Mouse (Mus musculus): ENCODE results near the gene Evc. TPM values are rescaled to one million over a fixed set of nuclear protein-coding genes. Genes with fewer than 3 reads are reported as not detected.
A peak's percentile ranks its signal among the peaks of the same experiment; 100 is the strongest.

Evc gene
- polyA plus RNA-seq, 2 experiments from 2014 or later = not detected

DNA sequence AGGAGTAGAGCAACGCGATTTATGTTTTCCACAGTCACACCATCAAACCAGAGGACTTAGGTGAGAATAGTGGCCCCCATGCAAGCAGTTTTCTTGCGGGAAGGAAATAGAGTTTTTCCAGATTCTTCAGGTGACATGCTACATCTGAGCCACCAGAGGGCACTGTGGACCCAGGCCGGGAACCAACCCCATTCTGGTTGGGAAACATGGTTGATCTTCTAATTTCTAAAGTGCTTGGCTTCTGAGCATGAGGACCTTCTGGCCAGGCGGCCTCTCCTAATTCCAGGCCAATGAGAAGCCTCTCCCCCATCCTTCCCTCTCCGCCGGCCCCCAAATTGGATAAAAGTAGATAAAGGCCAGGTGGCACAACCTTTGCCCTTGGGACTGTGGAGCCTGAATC lies 38.3 kb downstream of the Evc start:
- ATAC-seq = no peak

GRCm38 (mm10) chr5:37296717-37297116 lies 40.0 kb downstream of the Evc start:
- no peak for ATAC-seq

DNA sequence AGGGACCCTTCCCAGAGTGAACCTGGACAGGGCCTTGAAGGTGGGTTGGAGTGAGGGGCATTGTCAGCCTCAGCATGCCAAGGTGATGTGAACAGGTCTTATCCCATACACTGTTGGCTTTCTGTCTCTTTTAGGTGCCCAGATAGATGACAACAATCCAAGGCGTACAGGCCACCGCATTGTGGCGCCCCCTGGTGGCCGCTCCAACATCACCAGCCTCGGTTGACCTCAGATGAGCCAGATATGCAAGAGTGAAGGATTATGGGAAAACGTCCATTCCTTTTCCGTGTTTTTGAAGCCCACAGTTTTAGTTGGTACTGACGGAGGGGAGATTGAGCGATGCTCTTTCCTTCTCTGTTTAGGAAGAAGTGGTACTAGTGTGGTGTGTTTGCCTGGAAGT lies 45.7 kb downstream of the Evc start:
- no peak for ATAC-seq

DNA sequence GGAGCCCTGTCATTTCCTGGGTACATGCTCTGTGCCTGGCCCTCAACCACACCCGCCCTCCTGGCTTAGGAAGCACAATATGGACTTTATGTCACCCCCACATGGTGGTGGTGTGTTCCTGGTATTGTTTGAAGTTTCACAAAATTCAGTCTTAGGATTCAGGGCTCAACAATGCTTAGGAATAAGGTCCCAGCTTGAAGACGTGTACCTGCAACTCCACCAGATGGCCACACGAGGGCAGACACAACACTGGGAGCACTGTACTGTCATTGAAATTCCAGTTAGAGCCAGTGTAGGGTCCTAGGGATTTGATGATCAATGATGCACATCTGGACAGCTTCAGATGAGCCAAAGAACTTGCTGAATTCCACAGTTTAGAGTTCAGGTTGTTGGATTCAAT lies 47.5 kb downstream of the Evc start:
- no peak for ATAC-seq

DNA sequence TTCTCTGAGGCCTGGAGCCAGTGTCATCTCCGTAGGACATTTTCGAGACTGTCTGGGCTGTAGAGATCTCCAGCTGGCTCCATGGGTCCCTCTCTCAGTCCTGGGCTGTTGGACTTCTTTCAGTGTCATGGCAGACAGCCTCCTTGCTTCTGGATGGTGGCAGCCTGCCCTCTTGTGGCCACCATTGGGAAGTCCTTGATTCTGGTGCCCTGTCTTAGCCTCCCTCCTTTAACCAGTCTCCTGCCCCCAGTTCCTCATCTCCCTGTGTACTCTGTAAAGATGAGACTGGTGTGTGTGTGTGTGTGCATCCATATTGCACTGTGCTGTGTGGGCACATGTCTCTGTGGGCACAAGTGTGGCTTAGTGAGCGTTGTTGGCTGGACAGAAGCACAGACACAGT lies 48.3 kb downstream of the Evc start:
- ATAC-seq = peak; percentile 53

GRCm38 (mm10) chr5:37281021-37281420 lies 55.7 kb downstream of the Evc start:
- ATAC-seq = no peak

GRCm38 (mm10) chr5:37263816-37264215 lies 72.9 kb downstream of the Evc start:
- ATAC-seq = no peak

DNA sequence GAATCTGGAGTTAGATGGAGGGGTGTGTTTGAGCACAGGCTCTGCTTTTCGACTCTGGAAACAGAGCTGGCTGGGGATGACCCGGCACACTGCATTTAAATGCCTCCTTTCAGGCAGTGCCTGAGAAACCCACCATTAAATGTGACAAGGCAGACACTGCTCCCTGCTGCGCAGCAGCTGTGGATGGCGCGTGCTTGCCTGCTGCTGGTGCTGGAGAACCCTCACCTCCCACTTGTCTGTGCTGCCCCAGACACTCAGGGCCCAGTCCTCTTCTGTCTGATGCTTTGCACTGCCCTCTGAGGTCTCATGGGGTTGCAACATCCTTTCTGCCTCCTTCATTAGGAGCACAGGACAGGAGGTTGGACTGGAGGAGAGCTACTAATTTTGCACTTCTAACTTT lies 75.0 kb downstream of the Evc start:
- ATAC-seq = no peak

- no peak for ATAC-seq
Observed at GRCm38 (mm10) chr5:37257243-37257642, 79.5 kb downstream of the Evc start.

DNA sequence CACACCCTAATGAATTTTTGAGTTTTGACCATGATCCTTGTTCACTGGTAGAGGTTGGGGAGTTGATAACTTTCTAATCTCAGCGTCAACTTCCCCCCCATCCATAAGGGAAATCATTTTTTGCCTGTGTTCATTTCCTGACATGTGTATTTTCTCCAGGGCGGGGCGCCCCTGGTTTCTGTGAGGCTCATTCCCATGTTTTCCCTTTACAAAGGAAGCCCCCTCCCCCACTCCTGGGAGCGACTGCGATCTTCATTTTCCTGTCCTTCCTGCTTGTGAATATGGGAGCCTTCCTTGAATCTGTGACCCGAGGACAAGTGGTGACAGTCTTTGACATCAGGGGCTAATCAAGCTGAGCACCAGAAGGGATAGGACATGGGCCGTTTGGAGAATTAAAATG lies 79.9 kb downstream of the Evc start:
- ATAC-seq = no peak

DNA sequence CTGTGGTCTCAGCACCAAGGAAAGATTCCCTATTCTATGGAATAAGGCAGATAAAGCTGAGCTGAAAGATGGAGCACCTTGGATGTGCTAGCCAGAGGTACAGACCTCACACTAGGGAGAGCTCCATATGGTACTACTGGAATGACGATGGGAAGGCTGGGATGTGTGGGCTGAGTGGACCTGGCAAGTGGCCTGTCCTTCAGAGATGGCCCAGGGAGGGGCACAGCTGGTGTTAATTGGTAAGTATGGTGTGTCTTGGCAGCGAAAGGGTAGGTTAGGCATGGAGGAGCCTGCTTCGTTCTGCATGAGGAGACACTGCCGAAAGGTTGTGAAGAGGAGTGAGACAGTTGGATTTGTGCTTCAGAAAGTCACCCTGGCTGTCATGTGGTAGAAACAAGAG lies 82.2 kb downstream of the Evc start:
- no peak for ATAC-seq

GRCm38 (mm10) chr5:37252101-37252804 lies 84.4 kb downstream of the Evc start:
- no peak for ATAC-seq

DNA sequence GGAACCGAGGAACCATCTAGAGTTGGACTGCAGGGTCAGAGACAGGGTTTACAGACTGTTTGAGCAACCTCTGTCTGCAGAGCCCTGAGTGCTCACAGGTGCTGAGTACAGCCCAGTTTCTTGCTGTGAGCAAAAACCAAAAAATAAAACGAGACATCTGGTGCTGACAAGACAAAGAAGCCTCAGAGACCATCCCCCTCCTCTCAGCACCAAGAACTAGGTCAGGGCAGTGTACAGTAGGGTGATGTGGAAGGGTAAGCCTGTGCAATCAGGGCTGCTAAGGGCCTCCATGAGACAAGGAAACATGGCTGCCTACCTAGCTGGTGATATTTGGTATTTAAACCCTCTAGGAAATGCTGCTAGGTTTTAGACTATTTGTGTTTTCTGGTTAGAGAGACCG lies 85.1 kb downstream of the Evc start:
- ATAC-seq = no peak

DNA sequence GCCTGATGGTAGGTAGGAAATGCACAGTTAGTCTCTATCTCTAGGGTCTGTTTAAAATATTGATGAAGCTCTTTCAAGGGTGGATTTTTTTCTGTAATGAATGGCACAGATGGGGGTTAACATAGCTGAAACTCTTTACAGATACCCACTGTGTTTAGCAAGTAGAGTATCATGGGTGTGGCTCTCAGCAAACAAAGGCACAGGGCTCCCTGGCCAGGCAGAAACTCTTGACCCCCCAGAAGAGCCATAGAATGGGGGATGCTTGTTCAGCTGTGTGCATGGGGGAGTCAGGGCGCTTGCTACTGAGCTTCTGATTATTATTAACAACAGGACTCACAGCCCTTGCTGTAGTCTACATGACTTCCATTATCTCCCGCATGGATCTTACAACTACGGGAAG lies 87.8 kb downstream of the Evc start:
- no peak for ATAC-seq

DNA sequence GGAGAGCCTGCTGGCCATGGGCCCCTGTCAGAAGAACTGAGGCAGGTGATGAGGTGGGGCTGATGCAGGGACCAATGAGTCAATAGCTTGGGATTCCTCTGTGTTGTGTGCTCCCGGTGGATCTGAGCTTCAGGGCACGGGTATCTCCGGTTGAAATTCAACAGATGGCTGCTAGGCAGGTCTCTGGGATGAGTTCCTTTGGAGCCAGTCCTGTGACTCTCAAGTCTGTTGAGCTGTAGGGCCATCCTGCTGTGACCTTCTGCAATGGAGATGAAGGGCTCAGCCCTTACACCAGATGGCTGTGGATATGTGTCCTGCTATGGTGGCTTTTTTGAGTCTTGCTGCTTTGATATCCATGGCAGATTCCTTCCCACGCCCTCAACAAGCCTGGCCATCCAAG lies 89.2 kb downstream of the Evc start:
- ATAC-seq = no peak

- peak; percentile 81 for ATAC-seq
Observed at GRCm38 (mm10) chr5:37246138-37246910, 90.4 kb downstream of the Evc start.

DNA sequence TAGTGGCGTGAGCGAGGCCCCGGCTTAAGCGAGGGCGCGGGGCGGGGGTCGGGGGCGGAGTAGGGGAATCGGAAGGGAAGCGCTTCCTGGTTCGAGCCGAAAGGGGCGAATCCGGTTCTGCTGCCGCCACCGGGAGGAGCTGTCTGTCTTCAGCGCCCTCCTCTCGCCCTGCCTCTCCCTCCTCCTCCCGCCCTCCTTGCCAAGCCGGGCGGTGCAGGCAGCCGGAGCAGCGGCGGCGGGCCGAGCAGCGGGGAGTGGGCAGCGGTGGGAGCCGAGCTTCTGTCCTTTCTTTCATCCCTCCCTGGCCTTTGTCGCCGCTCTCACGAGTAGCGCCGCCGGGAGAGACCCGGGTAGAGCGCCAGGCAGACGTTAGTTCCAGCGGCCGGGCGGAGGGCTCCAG lies 91.0 kb downstream of the Evc start:
- ATAC-seq = peak; percentile 76

DNA sequence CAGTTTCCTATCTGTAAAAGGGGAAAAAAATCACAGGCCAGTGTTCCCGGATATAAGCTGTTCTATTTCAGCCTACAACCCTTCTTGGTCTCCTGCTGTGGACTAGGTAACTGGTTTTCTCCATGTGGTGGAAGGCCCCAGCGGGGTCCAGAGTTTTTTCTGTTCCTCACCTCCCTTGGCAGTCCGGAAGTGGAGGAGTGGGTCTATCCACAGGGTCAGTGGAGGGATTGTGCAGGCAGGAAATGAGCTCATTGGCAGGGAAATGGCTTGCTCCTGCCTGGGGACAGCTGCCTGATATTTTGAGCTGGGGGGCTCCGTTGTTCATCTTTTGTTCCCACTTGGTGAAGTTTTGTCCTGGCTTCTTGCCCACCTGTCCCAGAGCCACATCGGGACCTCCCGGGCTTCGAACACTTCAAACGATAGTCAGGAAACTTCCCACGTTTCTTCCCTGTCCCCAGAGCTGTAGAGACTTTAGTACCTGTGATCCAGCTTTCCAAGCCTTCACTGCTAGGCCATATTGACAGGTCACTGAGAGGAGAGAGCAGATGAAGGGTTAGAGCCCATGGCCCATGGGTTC lies 91.9 kb downstream of the Evc start:
- ATAC-seq = no peak

- no peak for ATAC-seq
Observed at GRCm38 (mm10) chr5:37244161-37244560, 92.5 kb downstream of the Evc start.

- no peak for ATAC-seq
Observed at GRCm38 (mm10) chr5:37243169-37243886, 93.4 kb downstream of the Evc start.

DNA sequence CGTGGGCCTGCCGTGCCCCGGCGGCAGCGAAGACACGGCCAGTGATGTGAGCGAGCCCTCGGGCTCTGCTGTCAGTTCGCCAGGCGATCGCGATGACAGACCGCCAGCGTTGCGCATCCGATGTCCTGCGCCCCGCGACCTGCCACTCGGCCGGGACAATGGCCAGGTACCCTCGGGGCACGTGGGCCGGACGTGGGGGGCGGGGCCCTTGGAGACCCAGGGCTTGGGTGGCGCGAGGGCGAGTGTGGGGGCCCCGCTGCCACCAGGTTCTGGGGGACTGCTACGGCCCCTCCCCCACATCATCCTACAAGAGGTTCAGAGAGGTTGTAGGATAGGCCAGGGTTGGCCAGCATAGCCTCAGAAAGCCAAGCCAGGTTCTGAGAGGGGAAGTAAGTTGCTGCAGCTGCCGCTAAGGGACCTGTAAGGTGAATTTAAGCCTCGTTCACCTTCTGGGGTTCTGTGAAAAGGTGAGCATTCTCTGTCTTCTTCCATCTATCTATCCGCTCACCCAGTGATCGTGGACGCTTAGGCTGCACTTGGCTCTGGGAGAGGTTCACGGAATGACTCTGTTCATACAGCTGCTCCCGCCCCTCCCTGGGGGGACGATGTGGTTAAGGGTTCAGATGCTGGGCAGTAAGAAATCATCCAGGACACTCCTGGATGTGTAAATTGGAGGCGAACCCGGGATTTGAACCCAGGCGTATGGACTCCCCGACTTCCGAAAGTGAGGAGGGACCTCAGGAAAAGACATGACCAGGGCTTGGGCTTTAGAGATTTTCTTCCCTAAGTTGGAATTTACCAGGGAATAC lies 94.1 kb downstream of the Evc start:
- ATAC-seq = no peak

DNA sequence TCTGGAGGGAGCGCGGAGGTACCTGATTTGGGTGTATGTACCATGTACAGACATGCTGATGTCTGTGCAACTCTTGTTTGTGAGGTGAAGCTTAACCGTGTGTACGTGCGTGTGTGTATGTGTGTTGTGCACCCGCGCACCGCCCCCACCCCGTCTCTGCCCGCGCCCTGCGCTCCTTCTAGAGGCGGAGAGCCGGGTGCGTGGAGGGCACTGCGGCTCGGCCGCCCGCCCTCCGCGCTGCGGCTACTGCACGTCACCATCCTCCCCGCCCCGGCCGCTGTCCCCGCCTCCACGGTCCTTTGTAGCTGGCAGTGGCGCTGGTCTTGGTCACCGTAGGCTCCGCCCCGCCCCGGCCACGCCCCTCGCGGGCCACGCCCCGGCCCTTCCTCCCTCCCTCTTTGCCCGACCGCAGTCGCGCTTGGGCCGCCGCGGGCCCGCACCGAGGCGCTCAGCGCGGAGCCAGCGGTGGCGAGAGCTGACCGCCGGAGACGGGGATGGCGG lies 95.0 kb downstream of the Evc start, which contains the start of gene Crmp1:
Gene Crmp1 (plus strand): TSS at position 290 of the 501 bp plus-strand sequence.
- ATAC-seq = no peak
